Mouse (Mus musculus) olfactory bulb, adult 2 months (tissue): Measurements from ENCODE around the gene Gtf2i.

ENCODE experiments used
- CTCF ChIP-seq: fragments of 200-500 bp; IDR thresholded peaks from 2 replicates; pipeline ENCODE4 v1.5.1; 2012; ENCODE audit warnings: low read depth, mild to moderate bottlenecking, low read length, moderate library complexity; ENCODE audit not compliant: insufficient read depth
- POLR2A ChIP-seq: fragments of 200-500 bp; IDR thresholded peaks from 2 replicates; pipeline ENCODE4 v1.6.1; 2012; ENCODE audit warnings: mild to moderate bottlenecking, low read depth, low read length, moderate library complexity; ENCODE audit not compliant: insufficient read depth

GRCm38 (mm10) chr5:134232568-134232967 is 82.0 kb downstream of the Gtf2i start:
- TF ChIP-seq POLR2A (no peak), CTCF (no peak)
